Mouse (Mus musculus) midbrain, embryonic 13.5 days (tissue): ENCODE data around the gene Prkab2. TPM values are rescaled to one million over a fixed set of nuclear protein-coding genes. Genes with fewer than 3 reads are reported as not detected.
A peak's percentile ranks its signal among the peaks of the same experiment; 100 is the strongest.

Experiments
- ATAC-seq: fragments of 200-750 bp; cut with Nextera tagmentation; 2 replicates; pipeline ENCODE4 v1.8.0; 2017; ENCODE audit warnings: mild to moderate bottlenecking, moderate TSS enrichment, moderate library complexity
- H3K27ac ChIP-seq: fragments of 300-500 bp; sonication (generic); 2 replicates; pipeline ENCODE4 v1.5.1; 2015; ENCODE audit warnings: inconsistent platforms, mild to moderate bottlenecking, moderate library complexity
- H3K27me3 ChIP-seq: fragments of 300-500 bp; sonication (generic); 2 replicates; pipeline ENCODE4 v1.6.1; 2015; ENCODE audit warnings: mild to moderate bottlenecking, inconsistent platforms
- H3K36me3 ChIP-seq: fragments of 300-500 bp; sonication (generic); 2 replicates; pipeline ENCODE4 v1.6.1; 2015; ENCODE audit warnings: mild to moderate bottlenecking, inconsistent platforms
- H3K4me1 ChIP-seq: fragments of 300-500 bp; sonication (generic); replicated peaks from 2 replicates; pipeline ENCODE4 v1.6.1; 2015; ENCODE audit warnings: inconsistent platforms
- H3K4me2 ChIP-seq: fragments of 300-500 bp; sonication (generic); replicated peaks from 2 replicates; pipeline ENCODE4 v1.6.1; 2015; ENCODE audit warnings: moderate library complexity, mild to moderate bottlenecking, inconsistent platforms
- H3K4me3 ChIP-seq: fragments of 300-500 bp; sonication (generic); replicated peaks from 2 replicates; pipeline ENCODE4 v1.5.1; 2015; ENCODE audit warnings: mild to moderate bottlenecking, inconsistent platforms
- H3K9ac ChIP-seq: fragments of 300-500 bp; sonication (generic); replicated peaks from 2 replicates; pipeline ENCODE4 v1.6.1; 2015; ENCODE audit warnings: mild to moderate bottlenecking, inconsistent platforms
- H3K9me3 ChIP-seq: fragments of 300-500 bp; sonication (generic); 2 replicates; pipeline ENCODE4 v1.6.1; 2016; ENCODE audit warnings: mild to moderate bottlenecking, inconsistent platforms
- WGBS: fragments of 180-500 bp; shearing (Covaris S2); methylation state at CpG from one replicate; pipeline ENCODE4 v1.1.7; 2015; 5-methylcytosine and 5-hydroxymethylcytosine counted together
- polyA plus RNA-seq: library from polyadenylated mRNA; unstranded; fragments of >200 nt; fragmentation: Nextera tagmentation; extraction: Ambion mirVana; gene quantifications from 2 replicates; pipeline ENCODE4 v1.2.1, GENCODE M21; 2015

Gene Prkab2
- polyA plus RNA-seq = 7.3 and 7.5 TPM in 2 replicates

GRCm38 (mm10) chr3:97657655-97658411, at the start of gene Prkab2:
TSS of gene Prkab2 (plus strand) at chr3:97658193.
- Histone ChIP-seq H3K27ac (peak within 1 kb of the TSS; percentile 51), H3K36me3 (peaks cover 5% of the 10 kb centered on the region; the same call in 1 of the 2 replicates), H3K4me1 (peaks cover 15% of the 10 kb centered on the region), H3K4me3 (peak within 1 kb of the TSS; percentile 81), H3K4me2 (peak within 1 kb of the TSS; percentile 78), H3K9ac (peak within 1 kb of the TSS; percentile 81), H3K9me3 (peaks cover 5% of the 10 kb centered on the region; the same call in 1 of the 2 replicates), H3K27me3 (no peaks in the 10 kb centered on the region)
- 2% methylated on average over 51 of the region's 51 CpGs for WGBS
- peak; percentile 96 for ATAC-seq

GRCm38 (mm10) chr3:97609201-97609844, 48.7 kb upstream of the Prkab2 start:
- Histone ChIP-seq H3K9me3 (no peaks in the 10 kb centered on the region), H3K4me2 (peak overlapping the region; percentile 58), H3K27ac (peak overlapping the region; percentile 86; the same call in 1 of the 2 replicates), H3K36me3 (no peaks in the 10 kb centered on the region), H3K4me1 (peaks cover 7% of the 10 kb centered on the region), H3K27me3 (no peaks in the 10 kb centered on the region), H3K4me3 (peak overlapping the region; percentile 78), H3K9ac (peak overlapping the region; percentile 80)
- WGBS = 4% methylated on average over 20 of the region's 20 CpGs
- ATAC-seq = peak; percentile 72

- peak; percentile 96 for ATAC-seq
- Histone ChIP-seq H3K27ac (peak within 1 kb of the TSS; percentile 86), H3K4me1 (peaks cover 7% of the 10 kb centered on the region), H3K4me2 (peak within 1 kb of the TSS; percentile 58), H3K9me3 (no peaks in the 10 kb centered on the region), H3K4me3 (peak within 1 kb of the TSS; percentile 78), H3K36me3 (no peaks in the 10 kb centered on the region), H3K27me3 (no peaks in the 10 kb centered on the region), H3K9ac (peak within 1 kb of the TSS; percentile 80)
- under 1% methylated on average over 52 of the region's 56 CpGs for WGBS
Observed at GRCm38 (mm10) chr3:97609845-97610410, 48.1 kb upstream of the Prkab2 start, which contains the start of gene Chd1l. TSS of gene Chd1l (minus strand) at chr3:97610203.

- Histone ChIP-seq H3K4me2 (no peak overlapping the region), H3K27ac (no peak overlapping the region), H3K27me3 (no peaks in the 10 kb centered on the region), H3K9me3 (no peaks in the 10 kb centered on the region), H3K9ac (no peak overlapping the region), H3K4me1 (peaks cover 7% of the 10 kb centered on the region), H3K36me3 (no peaks in the 10 kb centered on the region), H3K4me3 (no peak overlapping the region)
- WGBS = 90% methylated on average over 6 of the region's 6 CpGs
- no peak for ATAC-seq
Observed at GRCm38 (mm10) chr3:97611021-97611420, 47.0 kb upstream of the Prkab2 start.

GRCm38 (mm10) chr3:97615154-97615553, 42.8 kb upstream of the Prkab2 start:
- WGBS = 47% methylated on average over 1 of the region's 1 CpGs
- Histone ChIP-seq H3K4me1 (no peaks in the 10 kb centered on the region), H3K36me3 (no peaks in the 10 kb centered on the region), H3K4me3 (no peak overlapping the region), H3K9ac (no peak overlapping the region), H3K9me3 (no peaks in the 10 kb centered on the region), H3K27ac (no peak overlapping the region), H3K4me2 (no peak overlapping the region), H3K27me3 (no peaks in the 10 kb centered on the region)
- no peak for ATAC-seq

GRCm38 (mm10) chr3:97615933-97616332, 42.1 kb upstream of the Prkab2 start:
- Histone ChIP-seq H3K4me1 (no peaks in the 10 kb centered on the region), H3K4me2 (no peak overlapping the region), H3K27me3 (no peaks in the 10 kb centered on the region), H3K4me3 (no peak overlapping the region), H3K9me3 (no peaks in the 10 kb centered on the region), H3K9ac (no peak overlapping the region), H3K36me3 (no peaks in the 10 kb centered on the region), H3K27ac (no peak overlapping the region)
- ATAC-seq = no peak
- 86% methylated on average over 4 of the region's 4 CpGs for WGBS

GRCm38 (mm10) chr3:97617091-97617825, 40.7 kb upstream of the Prkab2 start:
- H3K9ac ChIP-seq = no peak overlapping the region
- H3K27ac ChIP-seq = no peak overlapping the region
- ATAC-seq = no peak
- 97% methylated on average over 18 of the region's 19 CpGs for WGBS
- no peaks in the 10 kb centered on the region for H3K9me3 ChIP-seq
- no peak overlapping the region for H3K4me3 ChIP-seq
- H3K4me2 ChIP-seq = no peak overlapping the region
- H3K4me1 ChIP-seq = no peaks in the 10 kb centered on the region
- no peaks in the 10 kb centered on the region for H3K27me3 ChIP-seq
- H3K36me3 ChIP-seq = no peaks in the 10 kb centered on the region

GRCm38 (mm10) chr3:97617899-97618298, 40.1 kb upstream of the Prkab2 start:
- Histone ChIP-seq H3K9ac (no peak overlapping the region), H3K27me3 (no peaks in the 10 kb centered on the region), H3K4me2 (no peak overlapping the region), H3K4me3 (no peak overlapping the region), H3K9me3 (no peaks in the 10 kb centered on the region), H3K36me3 (no peaks in the 10 kb centered on the region), H3K27ac (no peak overlapping the region), H3K4me1 (no peaks in the 10 kb centered on the region)
- 89% methylated on average over 8 of the region's 8 CpGs for WGBS
- no peak for ATAC-seq

- Histone ChIP-seq H3K9ac (no peak overlapping the region), H3K4me3 (no peak overlapping the region), H3K27me3 (no peaks in the 10 kb centered on the region), H3K9me3 (no peaks in the 10 kb centered on the region), H3K4me2 (no peak overlapping the region), H3K4me1 (no peaks in the 10 kb centered on the region), H3K27ac (no peak overlapping the region), H3K36me3 (no peaks in the 10 kb centered on the region)
- ATAC-seq = no peak
- 86% methylated on average over 4 of the region's 4 CpGs for WGBS
Observed at GRCm38 (mm10) chr3:97620657-97621056, 37.3 kb upstream of the Prkab2 start.

- 43% methylated on average over 2 of the region's 2 CpGs for WGBS
- 0 out of 2 replicates have a peak, but pooled peaks cover 2% of the 10 kb centered on the region for H3K4me1 ChIP-seq
- no peak overlapping the region for H3K4me3 ChIP-seq
Observed at GRCm38 (mm10) chr3:97624611-97625010, 33.4 kb upstream of the Prkab2 start.

GRCm38 (mm10) chr3:97627893-97628292, 30.1 kb upstream of the Prkab2 start:
- WGBS = 84% methylated on average over 7 of the region's 7 CpGs
- no peak overlapping the region for H3K4me2 ChIP-seq

More at GRCm38 (mm10) chr3:97624611-97625010, 33.4 kb upstream of the Prkab2 start:
- no peak overlapping the region for H3K4me2 ChIP-seq
- H3K27me3 ChIP-seq = no peaks in the 10 kb centered on the region; the same call in 1 of the 2 replicates
- H3K9me3 ChIP-seq = no peaks in the 10 kb centered on the region
- H3K27ac ChIP-seq = no peak overlapping the region
- ATAC-seq = no peak
- H3K9ac ChIP-seq = no peak overlapping the region
- H3K36me3 ChIP-seq = no peaks in the 10 kb centered on the region

More at GRCm38 (mm10) chr3:97627893-97628292, 30.1 kb upstream of the Prkab2 start:
- H3K36me3 ChIP-seq = no peaks in the 10 kb centered on the region
- no peak overlapping the region for H3K9ac ChIP-seq
- H3K4me3 ChIP-seq = no peak overlapping the region
- no peak for ATAC-seq
- H3K27ac ChIP-seq = no peak overlapping the region
- H3K9me3 ChIP-seq = no peaks in the 10 kb centered on the region
- H3K27me3 ChIP-seq = no peaks in the 10 kb centered on the region; the same call in 1 of the 2 replicates
- 0 out of 2 replicates have a peak, but pooled peaks cover 2% of the 10 kb centered on the region for H3K4me1 ChIP-seq
